Mouse (Mus musculus) bone marrow macrophage, adult 2 months (primary cell): ENCODE data around the gene Slc22a23.

ENCODE experiments used
- CTCF ChIP-seq: IDR thresholded peaks from 2 replicates; pipeline ENCODE4 v1.5.1; 2012; ENCODE audit warnings: low read depth, mild to moderate bottlenecking, low read length, moderate library complexity
- POLR2A ChIP-seq: IDR thresholded peaks from 2 replicates; pipeline ENCODE4 v1.6.1; 2012; ENCODE audit warnings: mild to moderate bottlenecking, low read depth, low read length, borderline replicate concordance

GRCm38 (mm10) chr13:34238646-34239290 is 106.2 kb downstream of the Slc22a23 start:
- TF ChIP-seq CTCF (no peak), POLR2A (no peak)
